Mouse (Mus musculus) neural tube, embryonic 14.5 days (tissue): ENCODE measurements around the gene Gm19668. TPM values are rescaled to one million over a fixed set of nuclear protein-coding genes. Genes with fewer than 3 reads are reported as not detected.
"Not testable (repeated sequence)": the region's sequence is repeated elsewhere in the genome, so short reads cannot be mapped to it uniquely, and the experiment has no call there.

Experiments used
- ATAC-seq: fragments of 200-750 bp; cut with Nextera tagmentation; 2 replicates; pipeline ENCODE4 v1.8.0; 2017; ENCODE audit warnings: low read depth, mild to moderate bottlenecking, moderate TSS enrichment, moderate library complexity
- H3K27ac ChIP-seq: fragments of 300-500 bp; sonication (generic); 2 replicates; pipeline ENCODE4 v1.5.1; 2014; ENCODE audit warnings: low read depth, mild to moderate bottlenecking, control low read depth, low read length, moderate library complexity, mixed read lengths
- H3K27me3 ChIP-seq: fragments of 300-500 bp; sonication (generic); 2 replicates; pipeline ENCODE4 v1.6.1; 2014; ENCODE audit warnings: low read length; ENCODE audit not compliant: control insufficient read depth, insufficient read depth
- H3K36me3 ChIP-seq: fragments of 300-500 bp; sonication (generic); 2 replicates; pipeline ENCODE4 v1.6.1; 2014; ENCODE audit warnings: low read length, mixed read lengths; ENCODE audit not compliant: control insufficient read depth, insufficient read depth
- H3K4me1 ChIP-seq: fragments of 300-500 bp; sonication (generic); 2 replicates; pipeline ENCODE4 v1.6.1; 2014; ENCODE audit warnings: low read length; ENCODE audit not compliant: control insufficient read depth, insufficient read depth
- H3K4me2 ChIP-seq: fragments of 300-500 bp; sonication (generic); 2 replicates; pipeline ENCODE4 v1.6.1; 2014; ENCODE audit warnings: mild to moderate bottlenecking, low read depth, low read length, control low read depth
- H3K4me3 ChIP-seq: fragments of 300-500 bp; sonication (generic); 2 replicates; pipeline ENCODE4 v1.5.1; 2014; ENCODE audit warnings: low read depth, low read length, control low read depth, mixed read lengths
- H3K9ac ChIP-seq: fragments of 300-500 bp; sonication (generic); replicated peaks from 2 replicates; pipeline ENCODE4 v1.6.1; 2014; ENCODE audit warnings: low read depth, mild to moderate bottlenecking, control low read depth, low read length, mixed read lengths
- H3K9me3 ChIP-seq: fragments of 300-500 bp; sonication (generic); 2 replicates; pipeline ENCODE4 v1.6.1; 2016; ENCODE audit warnings: low read length; ENCODE audit not compliant: control insufficient read depth
- WGBS: fragments of 180-500 bp; shearing (Covaris S2); extraction: QIAGEN DNeasy Blood & Tissue Kit; methylation state at CpG from one replicate; pipeline ENCODE4 v1.1.7; 2014; 5-methylcytosine and 5-hydroxymethylcytosine counted together
- polyA plus RNA-seq: library from polyadenylated mRNA; unstranded; fragments of >200 nt; fragmentation: Nextera tagmentation; extraction: Ambion mirVana; gene quantifications from 2 replicates; pipeline ENCODE4 v1.2.1, GENCODE M21; 2014

Gene Gm19668
- polyA plus RNA-seq, 1 experiment from 2014 or later, result not detected

DNA sequence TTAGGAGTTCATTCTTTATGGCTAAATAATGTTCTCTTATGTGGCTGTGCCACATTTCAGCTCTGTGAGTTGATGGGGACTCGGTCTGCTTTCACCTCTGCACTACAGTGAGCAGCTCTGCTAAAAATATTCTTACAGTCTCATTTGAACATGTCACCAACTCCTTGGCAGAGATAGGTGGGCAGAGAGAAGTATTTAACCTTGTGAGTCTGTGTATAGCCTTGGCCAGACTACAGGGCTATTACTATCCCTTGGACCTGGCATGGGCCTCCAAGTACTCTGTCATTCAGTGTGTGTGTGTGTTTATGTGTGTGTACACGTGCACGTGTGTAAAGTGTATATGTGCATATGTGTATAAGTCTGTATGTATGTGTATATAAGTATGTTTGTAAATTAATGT is 15.5 kb downstream of the Gm19668 start:
- H3K27me3 ChIP-seq, H3K36me3 ChIP-seq, ATAC-seq, H3K4me1 ChIP-seq, H3K27ac ChIP-seq, H3K4me2 ChIP-seq, H3K9me3 ChIP-seq, H3K4me3 ChIP-seq, H3K9ac ChIP-seq: not testable (repeated sequence)
- WGBS, result 100% methylated on average over 1 of the region's 3 CpGs

- not testable (repeated sequence) for H3K4me3 ChIP-seq, H3K9ac ChIP-seq, H3K27me3 ChIP-seq, H3K36me3 ChIP-seq, H3K27ac ChIP-seq, H3K9me3 ChIP-seq, ATAC-seq, H3K4me2 ChIP-seq, H3K4me1 ChIP-seq
- WGBS, result 40% methylated on average over 1 of the region's 1 CpGs
Measured at GRCm38 (mm10) chr10:77782442-77782841, 16.5 kb downstream of the Gm19668 start, which contains the start of gene Gm3250. TSS of gene Gm3250 (minus strand) at chr10:77782542.

DNA sequence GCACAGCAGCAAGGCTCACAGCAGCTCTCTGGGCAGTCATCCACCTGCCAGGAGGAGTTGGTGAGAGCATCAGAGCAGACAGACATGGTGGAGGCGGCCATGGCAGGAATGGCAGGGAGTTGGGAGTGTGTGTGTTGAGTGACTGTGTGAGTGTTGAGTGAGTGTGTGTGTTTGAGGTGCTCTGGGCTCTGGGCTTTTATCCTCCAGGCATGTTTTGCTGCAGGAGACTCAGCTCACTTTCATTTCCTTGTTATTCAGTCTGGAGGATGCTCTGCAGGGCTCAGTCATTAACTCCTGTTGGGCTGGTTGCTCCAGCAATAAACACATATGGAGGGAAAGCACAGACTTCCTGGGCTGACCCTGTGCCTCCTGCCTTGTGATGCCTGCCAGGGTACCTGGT is 22.1 kb downstream of the Gm19668 start, which contains the start of gene Gm7138:
Gm7138 (minus strand) TSS at position 101 of the 400 bp plus-strand sequence.
- ATAC-seq, H3K36me3 ChIP-seq, H3K4me3 ChIP-seq, H3K27me3 ChIP-seq, H3K9ac ChIP-seq, H3K4me1 ChIP-seq, H3K27ac ChIP-seq, H3K9me3 ChIP-seq, H3K4me2 ChIP-seq: not testable (repeated sequence)
- 40% methylated on average over 1 of the region's 1 CpGs for WGBS

DNA sequence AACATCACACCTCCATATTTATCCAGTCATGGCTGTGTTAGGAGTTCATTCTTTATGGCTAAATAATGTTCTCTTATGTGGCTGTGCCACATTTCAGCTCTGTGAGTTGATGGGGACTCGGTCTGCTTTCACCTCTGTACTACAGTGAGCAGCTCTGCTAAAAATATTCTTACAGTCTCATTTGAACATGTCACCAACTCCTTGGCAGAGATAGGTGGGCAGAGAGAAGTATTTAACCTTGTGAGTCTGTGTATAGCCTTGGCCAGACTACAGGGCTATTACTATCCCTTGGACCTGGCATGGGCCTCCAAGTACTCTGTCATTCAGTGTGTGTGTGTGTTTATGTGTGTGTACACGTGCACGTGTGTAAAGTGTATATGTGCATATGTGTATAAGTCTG is 26.8 kb downstream of the Gm19668 start:
- H3K9ac ChIP-seq, H3K4me1 ChIP-seq, H3K27me3 ChIP-seq, H3K4me3 ChIP-seq, H3K4me2 ChIP-seq, H3K27ac ChIP-seq, ATAC-seq, H3K36me3 ChIP-seq, H3K9me3 ChIP-seq: not testable (repeated sequence)
- WGBS, result 75% methylated on average over 1 of the region's 3 CpGs

GRCm38 (mm10) chr10:77771225-77771624 is 27.7 kb downstream of the Gm19668 start, which contains the start of gene Gm3238:
TSS of gene Gm3238 (minus strand) at chr10:77771325.
- not testable (repeated sequence) for ATAC-seq, H3K36me3 ChIP-seq
- WGBS, result 60% methylated on average over 1 of the region's 1 CpGs

DNA sequence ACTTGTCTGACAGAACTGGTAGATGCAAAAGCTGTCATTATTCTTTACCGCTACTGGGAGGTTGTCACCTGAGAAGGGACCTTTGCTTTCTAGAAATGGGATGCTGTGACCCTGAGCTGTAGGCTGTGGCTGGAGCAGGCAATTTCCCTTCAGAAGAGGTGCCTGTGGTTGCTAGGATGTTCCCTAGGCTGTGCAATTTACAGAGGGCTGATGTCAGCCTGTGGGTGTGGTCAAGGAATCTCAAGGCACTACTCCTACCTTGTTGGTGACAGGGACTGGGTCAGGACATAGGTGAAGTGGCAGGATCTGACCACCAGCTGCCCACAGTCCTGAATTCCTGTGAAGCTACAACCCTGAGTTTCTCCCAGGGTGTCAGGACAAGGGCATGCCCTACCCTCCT is 29.2 kb downstream of the Gm19668 start:
- no peak overlapping the region for H3K27ac ChIP-seq
- no peaks in the 10 kb centered on the region for H3K27me3 ChIP-seq
- 85% methylated on average over 1 of the region's 1 CpGs for WGBS
- no peak overlapping the region for H3K9ac ChIP-seq
- no peak overlapping the region for H3K4me2 ChIP-seq
- no peak overlapping the region for H3K4me3 ChIP-seq
- H3K4me1 ChIP-seq, result no peaks in the 10 kb centered on the region
- H3K9me3 ChIP-seq, result no peaks in the 10 kb centered on the region
- ATAC-seq, result no peak
- no peaks in the 10 kb centered on the region for H3K36me3 ChIP-seq

More at GRCm38 (mm10) chr10:77771225-77771624, 27.7 kb downstream of the Gm19668 start, which contains the start of gene Gm3238:
- not testable (repeated sequence) for H3K27ac ChIP-seq, H3K9me3 ChIP-seq, H3K4me1 ChIP-seq, H3K4me2 ChIP-seq, H3K4me3 ChIP-seq, H3K9ac ChIP-seq, H3K27me3 ChIP-seq

DNA sequence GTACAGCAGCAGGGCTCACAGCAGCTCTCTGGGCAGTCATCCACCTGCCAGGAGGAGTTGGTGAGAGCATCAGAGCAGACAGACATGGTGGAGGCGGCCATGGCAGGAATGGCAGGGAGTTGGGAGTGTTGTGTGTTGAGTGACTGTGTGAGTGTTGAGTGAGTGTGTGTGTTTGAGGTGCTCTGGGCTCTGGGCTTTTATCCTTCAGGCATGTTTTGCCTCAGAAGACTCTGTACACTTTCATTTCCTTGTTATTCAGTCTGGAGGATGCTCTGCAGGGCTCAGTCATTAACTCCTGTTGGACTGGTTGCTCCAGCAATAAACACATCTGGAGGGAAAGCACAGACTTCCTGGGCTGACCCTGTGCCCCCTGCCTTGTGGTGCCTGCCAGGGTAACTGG is 39.4 kb downstream of the Gm19668 start, which contains the start of gene Gm3233:
Gm3233 (minus strand) TSS at position 101 of the 400 bp plus-strand sequence.
- H3K36me3 ChIP-seq, H3K4me1 ChIP-seq, H3K4me2 ChIP-seq, H3K27me3 ChIP-seq, H3K9me3 ChIP-seq, H3K9ac ChIP-seq, H3K27ac ChIP-seq, ATAC-seq, H3K4me3 ChIP-seq: not testable (repeated sequence)
- WGBS, result no CpG with 5 or more reads among the region's 1 CpGs

- no peak overlapping the region for H3K9ac ChIP-seq
- no peak overlapping the region for H3K4me2 ChIP-seq
- ATAC-seq, result no peak
- H3K27me3 ChIP-seq, result no peaks in the 10 kb centered on the region
- H3K9me3 ChIP-seq, result no peaks in the 10 kb centered on the region
- H3K27ac ChIP-seq, result no peak overlapping the region
- no peaks in the 10 kb centered on the region for H3K4me1 ChIP-seq
- H3K4me3 ChIP-seq, result no peak overlapping the region
- H3K36me3 ChIP-seq, result no peaks in the 10 kb centered on the region
Measured at GRCm38 (mm10) chr10:77753448-77753847, 45.5 kb downstream of the Gm19668 start.

- not testable (repeated sequence) for H3K27me3 ChIP-seq, H3K9me3 ChIP-seq, H3K4me3 ChIP-seq, H3K4me2 ChIP-seq, H3K36me3 ChIP-seq, H3K4me1 ChIP-seq, H3K9ac ChIP-seq, ATAC-seq, H3K27ac ChIP-seq
- WGBS, result 65% methylated on average over 3 of the region's 3 CpGs
Measured at GRCm38 (mm10) chr10:77752312-77752711, 46.6 kb downstream of the Gm19668 start.
